Mouse (Mus musculus): Measurements from ENCODE around the gene Slc12a9.

- TF ChIP-seq CTCF (IDR thresholded peaks at IDR 0.05; ENCODE audit: low read depth) (peak; percentile 63), EP300 (optimal IDR thresholded peaks at IDR 0.05) (no peak)
These were observed 44.4 kb downstream of the Slc12a9 start for GRCm38 (mm10) chr5:137288999-137289470.

Measured in stomach, postnatal 0 days (tissue).